Comparison of ENCODE assay signal across 8 mouse cellular contexts in genomic region chr13:107641926-107642657, GRCm38 (mm10).
A peak's percentile ranks its signal among the peaks of the same experiment; 100 is the strongest.
DNase-seq lines count a peak whose midpoint lies in the region; ATAC-seq and TF ChIP-seq lines count a peak whose summit lies in the region.

No protein-coding gene starts in this region.

- 53% methylated on average over 14 of the region's 14 CpGs for WGBS in lung, embryonic 14.5 days
- WGBS in hindbrain, embryonic 11.5 days: 43% methylated on average over 14 of the region's 14 CpGs
- WGBS in neural tube, embryonic 12.5 days: 32% methylated on average over 14 of the region's 14 CpGs

- DNase-seq in lung, embryonic 14.5 days: peak; percentile 84
- DNase-seq in lung, postnatal 25 days (ENCODE audit: low spot score): no peak
- DNase-seq in cerebellum, postnatal 14 days: peak; percentile 63 to 71
- peak; percentile 56 for DNase-seq in hindbrain, embryonic 11.5 days (ENCODE audit: low spot score)
- peak; percentile 53 to 62 for DNase-seq in left cerebral cortex, adult 18-20 months (ENCODE audit: low spot score in 2 of 2)
- no peak for DNase-seq in thymus, postnatal 25 days
- no peak for DNase-seq in T-cell, adult 2 months (ENCODE audit: low spot score)

- no peaks in the 10 kb centered on the region for H3K9me3 ChIP-seq in lung, embryonic 14.5 days (ENCODE audit: low read depth, low read length)
- no peaks in the 10 kb centered on the region for H3K9me3 ChIP-seq in hindbrain, embryonic 11.5 days (ENCODE audit: control insufficient read depth, low read length)
- H3K9me3 ChIP-seq in neural tube, embryonic 12.5 days: no peaks in the 10 kb centered on the region

- no peak for TF ChIP-seq CTCF in lung, embryonic 14.5 days (IDR thresholded peaks at IDR 0.05; ENCODE audit: low read depth)

- peak; percentile 77 for ATAC-seq in lung, embryonic 14.5 days (ENCODE audit: insufficient read depth)
- ATAC-seq in hindbrain, embryonic 11.5 days (ENCODE audit: low FRiP score): peak; percentile 80
- peak; percentile 85 for ATAC-seq in neural tube, embryonic 12.5 days (ENCODE audit: low FRiP score, low read depth)

- H3K36me3 ChIP-seq in lung, embryonic 14.5 days (ENCODE audit: insufficient read depth): no peaks in the 10 kb centered on the region
- no peaks in the 10 kb centered on the region for H3K36me3 ChIP-seq in hindbrain, embryonic 11.5 days (ENCODE audit: control insufficient read depth, insufficient read depth, low read length)
- H3K36me3 ChIP-seq in neural tube, embryonic 12.5 days: no peaks in the 10 kb centered on the region

- no peak overlapping the region for H3K27ac ChIP-seq in lung, embryonic 14.5 days (ENCODE audit: low read depth)
- peak overlapping the region; percentile 54; the same call in 1 of the 2 replicates for H3K27ac ChIP-seq in hindbrain, embryonic 11.5 days (ENCODE audit: low read depth, low read length)
- H3K27ac ChIP-seq in neural tube, embryonic 12.5 days: no peak overlapping the region

- peaks cover 21% of the 10 kb centered on the region for H3K27me3 ChIP-seq in lung, embryonic 14.5 days (ENCODE audit: insufficient read depth, low read length)
- no peaks in the 10 kb centered on the region for H3K27me3 ChIP-seq in hindbrain, embryonic 11.5 days (ENCODE audit: control insufficient read depth, insufficient read depth, low read length)
- H3K27me3 ChIP-seq in neural tube, embryonic 12.5 days (replicated peaks): peaks cover 11% of the 10 kb centered on the region; the same call in 1 of the 2 replicates

- H3K4me1 ChIP-seq in lung, embryonic 14.5 days (ENCODE audit: insufficient read depth): no peaks in the 10 kb centered on the region; the same call in 1 of the 2 replicates
- H3K4me1 ChIP-seq in hindbrain, embryonic 11.5 days (replicated peaks; ENCODE audit: control insufficient read depth, insufficient read depth, low read length): peaks cover 6% of the 10 kb centered on the region; the same call in 1 of the 2 replicates
- peaks cover 25% of the 10 kb centered on the region for H3K4me1 ChIP-seq in neural tube, embryonic 12.5 days

- no peak overlapping the region for H3K9ac ChIP-seq in lung, embryonic 14.5 days
- no peak overlapping the region for H3K9ac ChIP-seq in hindbrain, embryonic 11.5 days (ENCODE audit: low read depth, low read length)
- H3K9ac ChIP-seq in neural tube, embryonic 12.5 days: no peak overlapping the region

- H3K4me2 ChIP-seq in lung, embryonic 14.5 days: no peak overlapping the region
- no peak overlapping the region for H3K4me2 ChIP-seq in hindbrain, embryonic 11.5 days (replicated peaks; ENCODE audit: low read depth, low read length)
- peak overlapping the region; percentile 20; the same call in 1 of the 2 replicates for H3K4me2 ChIP-seq in neural tube, embryonic 12.5 days (replicated peaks)

- no peak overlapping the region for H3K4me3 ChIP-seq in lung, embryonic 14.5 days (ENCODE audit: low read depth, low read length)
- H3K4me3 ChIP-seq in hindbrain, embryonic 11.5 days (ENCODE audit: low read depth, low read length): no peak overlapping the region
- no peak overlapping the region for H3K4me3 ChIP-seq in neural tube, embryonic 12.5 days

Comparison
In these comparisons a context has a peak if more than half of its experiments do, and no peak if none do; other contexts are left out.
1. DNase-seq: peak in lung, embryonic 14.5 days (single experiment), cerebellum, postnatal 14 days (2 of 2), hindbrain, embryonic 11.5 days (single experiment) and left cerebral cortex, adult 18-20 months (2 of 2); none in lung, postnatal 25 days (single experiment), thymus, postnatal 25 days (single experiment) and T-cell, adult 2 months (single experiment).
2. Peak in every context shown above with its lines, with median percentiles within 50 percentile points of each other: ATAC-seq.